Mouse (Mus musculus) heart, embryonic 11.5 days (tissue): ENCODE measurements around the gene A730071L15Rik. TPM values are rescaled to one million over a fixed set of nuclear protein-coding genes. Genes with fewer than 3 reads are reported as not detected.

Source experiments
- ATAC-seq: fragments of 200-750 bp; cut with Nextera tagmentation; replicated peaks from 2 replicates; pipeline ENCODE4 v1.8.0; 2017; ENCODE audit warnings: moderate library complexity; ENCODE audit not compliant: insufficient number of reproducible peaks, low FRiP score, low TSS enrichment
- H3K27ac ChIP-seq: fragments of 300-500 bp; sonication (generic); 2 replicates; pipeline ENCODE4 v1.5.1; 2014; ENCODE audit warnings: mild to moderate bottlenecking, low read depth, low read length
- H3K27me3 ChIP-seq: fragments of 300-500 bp; sonication (generic); 2 replicates; pipeline ENCODE4 v1.6.1; 2014; ENCODE audit warnings: mild to moderate bottlenecking, low read length, mixed read lengths; ENCODE audit not compliant: control insufficient read depth, insufficient read depth
- H3K36me3 ChIP-seq: fragments of 300-500 bp; sonication (generic); 2 replicates; pipeline ENCODE4 v1.6.1; 2014; ENCODE audit warnings: mild to moderate bottlenecking, low read length, moderate library complexity, mixed read lengths; ENCODE audit not compliant: control insufficient read depth, insufficient read depth
- H3K4me1 ChIP-seq: fragments of 300-500 bp; sonication (generic); 2 replicates; pipeline ENCODE4 v1.6.1; 2014; ENCODE audit warnings: low read length; ENCODE audit not compliant: control insufficient read depth, insufficient read depth
- H3K4me2 ChIP-seq: fragments of 300-500 bp; sonication (generic); 2 replicates; pipeline ENCODE4 v1.6.1; 2014; ENCODE audit warnings: mild to moderate bottlenecking, moderate library complexity
- H3K4me3 ChIP-seq: fragments of 300-500 bp; sonication (generic); 2 replicates; pipeline ENCODE4 v1.5.1; 2014; ENCODE audit warnings: low read depth, low read length
- H3K9ac ChIP-seq: fragments of 300-500 bp; sonication (generic); 2 replicates; pipeline ENCODE4 v1.6.1; 2014; ENCODE audit warnings: mild to moderate bottlenecking, low read depth, low read length, moderate library complexity
- H3K9me3 ChIP-seq: fragments of 300-500 bp; sonication (generic); replicated peaks from 2 replicates; pipeline ENCODE4 v1.6.1; 2016; ENCODE audit warnings: low read length; ENCODE audit not compliant: control insufficient read depth
- whole genome bisulfite sequencing: fragments of 180-500 bp; shearing (Covaris S2); extraction: QIAGEN DNeasy Blood & Tissue Kit; methylation state at CpG from one replicate; pipeline ENCODE4 v1.1.7; 2014; ENCODE audit not compliant: insufficient replicate concordance; 5-methylcytosine and 5-hydroxymethylcytosine counted together
- polyA plus RNA-seq: library from polyadenylated mRNA; unstranded; fragments of >200 nt; fragmentation: Nextera tagmentation; extraction: Ambion mirVana; gene quantifications from 2 replicates; pipeline ENCODE4 v1.2.1, GENCODE M21; 2014

A730071L15Rik gene
- polyA plus RNA-seq, 1 experiment from 2014 or later = 0.84 TPM

DNA sequence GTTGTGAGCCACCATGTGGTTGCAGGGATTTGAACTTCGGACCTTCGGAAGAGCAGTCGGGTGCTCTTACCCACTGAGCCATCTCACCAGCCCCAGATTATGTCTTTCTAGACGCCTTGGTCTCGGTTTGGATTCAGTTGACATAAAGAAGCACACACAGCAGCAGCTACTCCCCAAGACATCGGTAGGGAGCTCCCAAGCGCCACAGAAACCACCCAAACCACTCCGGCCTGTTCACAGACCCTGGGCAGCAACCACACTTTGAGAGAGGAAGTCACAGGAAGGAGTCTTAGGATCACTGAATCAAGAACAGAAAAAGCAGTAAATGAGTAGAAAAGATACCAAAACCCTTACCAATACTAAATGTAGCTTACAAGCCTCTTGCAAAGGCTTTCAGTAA lies 3.0 kb upstream of the A730071L15Rik start:
- no peak for ATAC-seq
- Histone ChIP-seq H3K4me3 (no peak overlapping the region), H3K4me1 (peaks cover 14% of the 10 kb centered on the region), H3K9ac (no peak overlapping the region), H3K27me3 (no peaks in the 10 kb centered on the region), H3K36me3 (no peaks in the 10 kb centered on the region; the same call in 1 of the 2 replicates), H3K27ac (no peak overlapping the region), H3K4me2 (no peak overlapping the region), H3K9me3 (no peaks in the 10 kb centered on the region)
- 92% methylated on average over 8 of the region's 8 CpGs for WGBS

DNA sequence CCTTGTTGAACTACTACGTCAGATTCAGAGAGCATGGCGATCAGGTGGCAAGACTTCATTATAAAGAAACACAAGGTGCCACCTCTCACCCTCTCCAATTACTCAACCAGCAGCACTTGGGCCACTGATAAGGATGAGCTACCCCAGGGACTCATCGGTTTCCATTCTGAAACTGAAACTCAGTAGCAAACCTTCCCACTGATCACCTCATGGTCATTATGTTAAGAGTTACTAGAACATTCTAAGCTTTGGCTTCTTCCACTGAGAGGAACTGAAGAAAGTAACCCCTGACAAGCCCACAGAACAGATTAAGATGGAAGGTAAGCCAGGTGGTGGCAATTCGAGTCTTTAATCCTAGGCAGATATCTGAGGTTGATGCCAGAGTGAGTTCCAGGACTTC lies 1.4 kb upstream of the A730071L15Rik start:
- no peak for ATAC-seq
- 83% methylated on average over 4 of the region's 4 CpGs for WGBS
- H3K27me3 ChIP-seq = no peaks in the 10 kb centered on the region
- peaks cover 14% of the 10 kb centered on the region for H3K4me1 ChIP-seq
- H3K4me2 ChIP-seq = peak overlapping the region; percentile 96
- H3K36me3 ChIP-seq = no peaks in the 10 kb centered on the region
- H3K9ac ChIP-seq = no peak overlapping the region
- no peak overlapping the region for H3K4me3 ChIP-seq
- no peaks in the 10 kb centered on the region for H3K9me3 ChIP-seq
- H3K27ac ChIP-seq = no peak overlapping the region

DNA sequence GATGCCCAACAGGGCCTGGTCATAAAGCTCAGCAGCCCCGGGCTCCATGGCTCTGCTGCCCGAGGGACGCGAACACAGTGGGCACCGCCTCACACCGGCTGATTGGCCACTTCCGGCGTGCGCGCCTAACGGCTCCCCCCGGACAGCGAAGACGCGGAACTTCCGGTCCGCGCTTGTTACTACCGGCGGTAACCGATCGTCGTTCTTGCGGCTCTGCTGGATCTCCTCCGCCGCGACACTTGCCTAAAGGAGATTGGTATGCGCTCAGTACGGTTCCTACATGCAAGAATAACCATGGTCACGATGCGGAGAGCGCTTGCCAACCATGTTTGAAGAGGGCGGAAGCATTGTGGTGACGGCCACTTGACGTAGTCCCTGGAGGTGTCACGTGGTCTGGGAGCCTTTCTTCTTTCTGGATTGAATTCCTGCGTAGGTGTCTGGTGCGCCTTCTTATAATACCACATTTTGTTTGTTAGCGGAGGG lies 299 bp downstream of the A730071L15Rik start, which contains the start of gene Nudcd3:
Gene Nudcd3, minus strand, starts transcription at position 329 of the 483 bp plus-strand sequence.
- H3K27ac ChIP-seq = peak within 1 kb of the TSS; percentile 90
- H3K27me3 ChIP-seq = no peaks in the 10 kb centered on the region
- peak within 1 kb of the TSS; percentile 96 for H3K4me2 ChIP-seq
- 1% methylated on average over 39 of the region's 39 CpGs for WGBS
- peak within 1 kb of the TSS; percentile 90 for H3K9ac ChIP-seq
- H3K4me1 ChIP-seq = peaks cover 14% of the 10 kb centered on the region
- H3K9me3 ChIP-seq = no peaks in the 10 kb centered on the region
- peak; percentile 94 for ATAC-seq
- H3K4me3 ChIP-seq = peak within 1 kb of the TSS; percentile 97
- no peaks in the 10 kb centered on the region for H3K36me3 ChIP-seq

DNA sequence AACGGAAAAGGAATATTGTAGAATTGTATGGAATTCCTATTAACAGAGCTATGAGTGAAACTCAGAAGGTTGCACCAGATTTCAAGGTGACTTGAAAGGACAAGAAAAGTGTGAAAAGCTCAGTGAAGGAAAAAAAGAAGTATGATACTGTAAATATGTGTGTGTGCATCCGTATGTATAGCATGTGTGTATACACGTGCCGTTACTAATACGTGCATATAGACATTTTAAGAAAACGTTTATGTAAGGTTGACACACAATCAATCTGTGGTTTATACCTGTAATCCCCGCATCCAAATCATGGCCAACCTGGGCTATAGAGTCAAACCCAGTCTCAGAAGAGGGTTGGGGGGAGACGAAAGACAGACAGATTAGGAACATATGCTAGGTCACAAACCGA lies 741 bp downstream of the A730071L15Rik start:
- Histone ChIP-seq H3K4me1 (peaks cover 14% of the 10 kb centered on the region), H3K27me3 (no peaks in the 10 kb centered on the region), H3K36me3 (no peaks in the 10 kb centered on the region), H3K4me3 (peak overlapping the region; percentile 97), H3K27ac (peak overlapping the region; percentile 90), H3K4me2 (peak overlapping the region; percentile 96), H3K9ac (peak overlapping the region; percentile 90), H3K9me3 (no peaks in the 10 kb centered on the region)
- WGBS = 21% methylated on average over 9 of the region's 9 CpGs
- no peak for ATAC-seq

DNA sequence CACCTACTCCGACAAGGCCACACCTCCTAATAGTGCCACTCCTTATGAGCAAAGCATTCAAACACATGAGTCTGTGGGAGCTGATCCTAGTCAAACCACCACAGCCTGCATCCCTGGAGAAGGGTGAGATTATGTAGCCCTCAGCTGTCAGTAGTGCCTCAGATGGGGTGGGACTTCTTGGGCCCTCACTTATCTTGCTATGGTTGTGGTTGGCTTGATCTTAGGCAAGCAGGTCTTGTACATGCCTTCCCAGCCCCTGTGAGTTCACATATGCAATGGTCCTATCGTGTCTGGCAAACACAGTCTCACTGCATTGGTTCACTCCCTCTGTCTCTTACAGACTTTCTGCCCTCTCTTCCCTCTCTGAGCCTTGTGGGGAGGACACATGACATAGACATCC lies 7.3 kb downstream of the A730071L15Rik start:
- no peaks in the 10 kb centered on the region for H3K9me3 ChIP-seq
- no peak overlapping the region for H3K9ac ChIP-seq
- H3K27ac ChIP-seq = no peak overlapping the region
- ATAC-seq = no peak
- 81% methylated on average over 2 of the region's 2 CpGs for WGBS
- no peak overlapping the region for H3K4me3 ChIP-seq
- no peak overlapping the region for H3K4me2 ChIP-seq
- no peaks in the 10 kb centered on the region for H3K36me3 ChIP-seq
- no peaks in the 10 kb centered on the region for H3K27me3 ChIP-seq
- H3K4me1 ChIP-seq = no peaks in the 10 kb centered on the region

DNA sequence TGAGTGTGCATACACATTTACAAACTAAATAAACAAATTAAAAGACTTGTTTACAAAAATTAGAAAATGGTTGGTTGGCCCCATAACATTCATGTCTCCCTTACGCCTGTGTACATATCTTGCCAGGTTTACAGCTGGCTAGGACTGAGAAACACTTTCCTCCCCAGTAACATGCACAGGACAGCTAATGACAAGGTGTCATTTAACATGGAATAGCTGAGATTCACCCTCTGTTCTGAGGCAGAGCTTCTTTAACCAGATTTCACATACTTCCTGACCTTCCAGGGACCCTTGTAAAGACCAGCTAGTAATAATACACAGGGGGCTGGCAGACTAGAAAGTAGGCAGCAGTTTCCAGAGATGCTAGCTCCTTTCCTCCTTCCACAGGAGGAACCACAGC lies 8.3 kb downstream of the A730071L15Rik start:
- Histone ChIP-seq H3K4me1 (no peaks in the 10 kb centered on the region), H3K4me3 (no peak overlapping the region), H3K27ac (no peak overlapping the region), H3K36me3 (no peaks in the 10 kb centered on the region), H3K9ac (no peak overlapping the region), H3K9me3 (no peaks in the 10 kb centered on the region), H3K27me3 (no peaks in the 10 kb centered on the region), H3K4me2 (no peak overlapping the region)
- 77% methylated on average over 1 of the region's 1 CpGs for WGBS
- ATAC-seq = no peak

DNA sequence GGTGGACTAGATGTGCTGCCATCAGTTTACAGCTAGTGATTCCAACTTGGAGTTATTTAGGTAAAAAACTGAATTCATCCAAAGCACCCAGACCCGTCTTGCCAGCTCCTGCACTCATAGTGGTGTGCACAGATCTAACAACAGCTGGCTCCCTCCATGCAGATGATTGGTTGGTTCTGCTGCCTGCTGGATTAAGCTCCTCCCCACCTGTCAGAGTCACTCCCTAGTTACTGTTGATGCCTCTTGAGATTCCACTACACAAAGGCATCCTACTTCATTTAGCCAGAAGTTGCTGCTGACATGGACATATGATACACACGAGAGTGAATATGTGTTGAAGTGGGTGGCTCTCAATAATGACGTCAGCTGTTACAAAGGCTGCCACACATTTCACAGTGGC lies 17.0 kb downstream of the A730071L15Rik start:
- H3K4me2 ChIP-seq = no peak overlapping the region
- 38% methylated on average over 3 of the region's 3 CpGs for WGBS
- H3K36me3 ChIP-seq = no peaks in the 10 kb centered on the region
- no peak overlapping the region for H3K27ac ChIP-seq
- no peaks in the 10 kb centered on the region for H3K9me3 ChIP-seq
- H3K9ac ChIP-seq = no peak overlapping the region
- no peak overlapping the region for H3K4me3 ChIP-seq
- no peak; the same call in 1 of the 2 replicates for ATAC-seq
- no peaks in the 10 kb centered on the region for H3K4me1 ChIP-seq
- H3K27me3 ChIP-seq = no peaks in the 10 kb centered on the region

DNA sequence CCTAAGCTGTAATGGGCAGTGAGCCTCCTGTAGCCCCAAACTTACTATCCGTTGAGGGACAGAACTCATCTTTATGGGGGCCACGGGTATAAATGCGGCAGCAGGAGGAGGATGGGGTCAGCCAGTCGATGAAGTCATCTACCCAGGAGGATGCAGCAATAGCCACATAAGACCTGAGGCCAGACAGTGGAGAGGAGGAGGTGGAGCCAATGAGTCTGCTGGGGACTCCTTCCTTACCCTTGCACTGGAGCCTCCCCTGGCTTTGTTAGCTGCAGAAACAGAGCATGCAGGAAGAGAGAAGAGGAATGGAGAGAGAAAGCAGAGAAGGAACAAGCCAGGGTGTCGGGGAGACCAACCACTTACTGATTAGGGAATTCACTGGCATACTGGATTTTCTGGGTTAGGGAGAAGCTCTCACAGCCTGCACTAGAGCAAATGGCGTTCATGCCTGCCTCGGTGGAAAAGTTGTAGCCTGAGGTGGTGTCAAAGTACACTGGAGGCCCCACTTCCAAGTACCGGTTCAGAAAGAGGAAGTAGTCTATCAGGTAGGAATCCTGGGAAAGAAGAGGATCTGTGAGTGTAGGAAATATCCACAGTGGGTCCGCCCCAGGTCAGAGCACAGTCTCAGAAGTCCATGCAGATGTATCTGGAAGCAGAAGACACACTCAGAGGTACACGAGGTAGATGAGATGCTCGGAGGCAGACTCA lies 18.5 kb downstream of the A730071L15Rik start:
- 66% methylated on average over 11 of the region's 11 CpGs for WGBS
- Histone ChIP-seq H3K4me1 (no peaks in the 10 kb centered on the region), H3K27ac (no peak overlapping the region), H3K9me3 (no peaks in the 10 kb centered on the region), H3K27me3 (no peaks in the 10 kb centered on the region), H3K4me3 (no peak overlapping the region), H3K9ac (no peak overlapping the region), H3K4me2 (no peak overlapping the region), H3K36me3 (no peaks in the 10 kb centered on the region)
- no peak for ATAC-seq

DNA sequence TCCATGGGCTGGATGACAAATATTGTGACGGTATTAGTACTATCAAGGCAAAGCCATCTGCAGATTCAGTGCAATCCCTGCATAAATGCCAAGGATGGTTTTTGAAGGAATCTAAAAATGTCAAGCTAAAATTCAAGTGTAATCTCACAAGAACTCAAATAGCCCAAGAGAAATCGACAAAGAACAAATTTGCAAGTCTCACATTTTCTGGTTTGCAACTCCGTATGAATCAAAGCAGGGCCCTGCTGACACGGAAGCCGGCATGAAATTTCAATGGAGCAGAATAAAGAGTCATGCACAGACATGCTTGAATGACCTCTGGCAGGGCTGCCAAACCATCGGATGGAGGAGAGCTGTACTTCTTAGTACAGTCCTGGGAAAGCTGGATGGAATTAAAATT lies 20.1 kb downstream of the A730071L15Rik start:
- H3K36me3 ChIP-seq = no peaks in the 10 kb centered on the region
- 83% methylated on average over 6 of the region's 6 CpGs for WGBS
- H3K9ac ChIP-seq = no peak overlapping the region
- H3K4me1 ChIP-seq = no peaks in the 10 kb centered on the region
- H3K4me2 ChIP-seq = no peak overlapping the region
- no peak overlapping the region for H3K27ac ChIP-seq
- no peak for ATAC-seq
- H3K27me3 ChIP-seq = no peaks in the 10 kb centered on the region
- no peak overlapping the region for H3K4me3 ChIP-seq
- no peaks in the 10 kb centered on the region for H3K9me3 ChIP-seq
